Mouse (Mus musculus): ENCODE measurements around the gene Fyb. TPM values are rescaled to one million over a fixed set of nuclear protein-coding genes. Genes with fewer than 3 reads are reported as not detected.

Gene Fyb
- polyA plus RNA-seq, 1 experiment from 2014 or later: 10.3 TPM

DNA sequence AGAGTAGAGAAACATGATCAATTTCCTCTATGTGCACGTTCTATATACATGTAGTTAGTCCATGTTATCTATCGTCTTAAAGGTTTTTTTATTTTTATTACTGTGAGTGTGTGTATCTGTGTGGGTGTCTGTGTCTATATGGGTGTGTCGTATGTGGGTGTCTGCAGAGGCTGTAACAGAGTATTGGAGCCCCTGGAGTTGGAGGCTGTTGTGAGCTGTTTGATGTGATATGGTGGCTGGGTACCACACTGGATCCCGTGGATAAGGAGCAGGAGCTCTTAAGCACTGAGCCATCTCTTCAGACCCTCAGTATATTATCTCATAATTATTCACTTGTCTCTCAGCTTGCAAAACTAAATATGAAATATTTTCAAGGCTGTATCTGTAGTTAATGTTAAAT, 135.4 kb downstream of the Fyb start:
- ATAC-seq: no peak
- H3K4me1 ChIP-seq (ENCODE audit: control insufficient read depth, insufficient read depth, low read length): no peaks in the 10 kb centered on the region
- no peak overlapping the region for H3K27ac ChIP-seq (ENCODE audit: low read length)
- H3K27me3 ChIP-seq (replicated peaks; ENCODE audit: control insufficient read depth, insufficient read depth, low read length): no peaks in the 10 kb centered on the region
- no peaks in the 10 kb centered on the region for H3K9me3 ChIP-seq (ENCODE audit: control insufficient read depth, low read length)
- no peaks in the 10 kb centered on the region for H3K36me3 ChIP-seq (ENCODE audit: control insufficient read depth, insufficient read depth, low read length)
- H3K4me2 ChIP-seq (ENCODE audit: low read depth, low read length): no peak overlapping the region
- no peak overlapping the region for H3K9ac ChIP-seq (ENCODE audit: low read depth, low read length)
- WGBS: 80% methylated on average over 4 of the region's 4 CpGs
- no peak overlapping the region for H3K4me3 ChIP-seq (ENCODE audit: low read length)

DNA sequence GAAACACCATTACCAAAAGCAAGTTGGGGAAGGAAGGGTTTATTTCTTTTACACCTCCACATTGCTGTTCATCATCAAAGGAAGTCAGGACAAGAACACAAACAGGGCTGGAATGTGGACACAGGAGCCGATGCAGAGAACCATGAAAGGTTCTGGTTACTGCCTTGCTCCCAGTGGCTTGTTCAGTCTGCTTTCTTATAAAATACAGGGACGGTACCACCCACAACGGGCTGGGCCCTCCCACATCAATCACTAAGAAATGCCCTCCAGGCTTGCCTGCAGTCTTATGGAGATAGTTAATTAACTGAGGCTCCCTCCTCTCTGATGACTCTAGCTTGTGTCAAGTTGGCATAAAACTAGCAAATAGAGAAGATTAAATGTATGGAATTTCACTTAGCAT, 139.3 kb downstream of the Fyb start:
- Histone ChIP-seq H3K27me3 (replicated peaks; ENCODE audit: control insufficient read depth, insufficient read depth, low read length) (no peaks in the 10 kb centered on the region), H3K36me3 (ENCODE audit: control insufficient read depth, insufficient read depth, low read length) (no peaks in the 10 kb centered on the region), H3K4me1 (ENCODE audit: control insufficient read depth, insufficient read depth, low read length) (no peaks in the 10 kb centered on the region), H3K4me3 (ENCODE audit: low read length) (no peak overlapping the region), H3K27ac (ENCODE audit: low read length) (no peak overlapping the region), H3K9me3 (ENCODE audit: control insufficient read depth, low read length) (no peaks in the 10 kb centered on the region), H3K4me2 (ENCODE audit: low read depth, low read length) (no peak overlapping the region), H3K9ac (ENCODE audit: low read depth, low read length) (no peak overlapping the region)
- ATAC-seq: no peak
- 52% methylated on average over 3 of the region's 3 CpGs for WGBS

DNA sequence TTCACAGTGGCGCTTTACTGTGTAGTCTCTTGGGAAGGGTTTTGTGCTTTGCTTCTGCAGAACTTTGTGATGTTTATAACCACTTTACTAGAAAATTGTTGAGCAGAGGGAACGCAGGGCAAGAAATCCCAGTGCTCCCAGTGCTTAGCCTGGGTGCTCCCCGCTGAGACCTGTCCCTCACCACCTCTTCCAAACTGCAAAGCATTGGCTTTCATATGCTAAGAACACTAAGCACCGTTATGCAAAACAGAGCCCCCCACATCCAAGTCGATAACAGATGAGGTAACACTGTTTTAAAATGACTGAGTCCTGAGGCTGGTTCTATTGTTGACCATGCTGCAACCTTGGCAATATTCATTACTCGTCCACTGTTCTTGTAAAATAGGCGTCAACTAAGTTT, 141.3 kb downstream of the Fyb start:
- no peak overlapping the region for H3K4me2 ChIP-seq (ENCODE audit: low read depth, low read length)
- no peak overlapping the region for H3K9ac ChIP-seq (ENCODE audit: low read depth, low read length)
- H3K9me3 ChIP-seq (ENCODE audit: control insufficient read depth, low read length): no peaks in the 10 kb centered on the region
- no peak overlapping the region for H3K27ac ChIP-seq (ENCODE audit: low read length)
- WGBS: 68% methylated on average over 7 of the region's 7 CpGs
- no peaks in the 10 kb centered on the region for H3K27me3 ChIP-seq (replicated peaks; ENCODE audit: control insufficient read depth, insufficient read depth, low read length)
- no peak overlapping the region for H3K4me3 ChIP-seq (ENCODE audit: low read length)
- no peak for ATAC-seq
- H3K36me3 ChIP-seq (ENCODE audit: control insufficient read depth, insufficient read depth, low read length): no peaks in the 10 kb centered on the region
- H3K4me1 ChIP-seq (ENCODE audit: control insufficient read depth, insufficient read depth, low read length): no peaks in the 10 kb centered on the region

DNA sequence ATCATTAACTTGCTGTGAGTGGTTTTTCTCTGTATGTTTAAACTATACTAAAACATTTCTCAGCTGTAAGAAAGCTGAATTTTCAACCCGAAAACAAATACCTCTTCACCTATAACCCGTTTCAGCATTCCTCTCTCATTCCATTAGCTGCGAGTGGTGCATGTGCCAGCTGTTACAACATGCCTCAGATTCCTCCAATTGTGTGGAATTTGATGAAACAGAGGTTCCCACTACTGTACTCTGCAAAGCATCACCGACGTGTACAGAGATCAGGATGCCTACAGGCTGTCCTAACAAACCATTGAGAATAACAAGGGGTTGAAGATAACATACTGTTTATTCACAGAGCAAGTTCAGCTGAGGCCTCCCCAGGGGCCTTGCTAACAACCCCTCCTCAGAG, 143.4 kb downstream of the Fyb start:
- 33% methylated on average over 5 of the region's 5 CpGs for WGBS
- Histone ChIP-seq H3K27me3 (replicated peaks; ENCODE audit: control insufficient read depth, insufficient read depth, low read length) (no peaks in the 10 kb centered on the region), H3K9ac (ENCODE audit: low read depth, low read length) (no peak overlapping the region), H3K27ac (ENCODE audit: low read length) (no peak overlapping the region), H3K36me3 (ENCODE audit: control insufficient read depth, insufficient read depth, low read length) (no peaks in the 10 kb centered on the region), H3K4me3 (ENCODE audit: low read length) (no peak overlapping the region), H3K4me2 (ENCODE audit: low read depth, low read length) (no peak overlapping the region), H3K9me3 (ENCODE audit: control insufficient read depth, low read length) (no peaks in the 10 kb centered on the region), H3K4me1 (ENCODE audit: control insufficient read depth, insufficient read depth, low read length) (no peaks in the 10 kb centered on the region)
- no peak for ATAC-seq

DNA sequence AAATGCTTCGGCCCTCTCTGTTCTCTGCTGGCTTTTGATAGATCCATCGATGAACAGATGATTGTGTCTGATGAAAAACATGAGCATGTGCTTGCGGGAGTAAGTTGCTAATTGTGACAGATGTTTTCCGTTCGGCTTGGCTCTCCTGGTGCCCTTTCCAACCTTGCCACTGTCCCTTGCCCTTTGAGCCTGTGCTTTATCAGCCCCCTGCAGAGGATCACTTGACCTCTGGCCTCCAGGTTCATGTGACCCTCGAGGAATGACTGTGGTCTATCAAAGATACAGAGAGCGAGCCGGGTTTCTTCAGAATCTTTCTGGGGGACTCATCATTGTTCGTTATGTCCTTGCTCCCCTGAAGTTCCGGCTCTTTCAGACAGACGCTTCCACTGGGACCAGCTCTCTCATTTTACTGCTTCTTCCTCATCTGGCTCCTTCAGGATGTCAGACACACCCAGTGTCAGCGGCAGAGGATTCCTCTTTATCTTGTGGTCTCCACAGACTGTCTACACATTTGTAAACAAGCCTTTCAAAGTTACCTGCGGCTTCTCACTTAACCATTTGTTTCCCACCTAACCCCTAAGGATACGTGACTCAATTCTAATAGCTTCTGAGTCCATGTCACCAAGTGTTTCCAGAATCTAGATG, 146.3 kb downstream of the Fyb start:
- WGBS: 31% methylated on average over 14 of the region's 14 CpGs
- Histone ChIP-seq H3K4me2 (ENCODE audit: low read depth, low read length) (no peak overlapping the region), H3K27ac (ENCODE audit: low read length) (no peak overlapping the region), H3K4me1 (ENCODE audit: control insufficient read depth, insufficient read depth, low read length) (no peaks in the 10 kb centered on the region), H3K9me3 (ENCODE audit: control insufficient read depth, low read length) (no peaks in the 10 kb centered on the region), H3K4me3 (ENCODE audit: low read length) (no peak overlapping the region), H3K27me3 (replicated peaks; ENCODE audit: control insufficient read depth, insufficient read depth, low read length) (no peaks in the 10 kb centered on the region), H3K36me3 (ENCODE audit: control insufficient read depth, insufficient read depth, low read length) (no peaks in the 10 kb centered on the region), H3K9ac (ENCODE audit: low read depth, low read length) (no peak overlapping the region)
- no peak for ATAC-seq

DNA sequence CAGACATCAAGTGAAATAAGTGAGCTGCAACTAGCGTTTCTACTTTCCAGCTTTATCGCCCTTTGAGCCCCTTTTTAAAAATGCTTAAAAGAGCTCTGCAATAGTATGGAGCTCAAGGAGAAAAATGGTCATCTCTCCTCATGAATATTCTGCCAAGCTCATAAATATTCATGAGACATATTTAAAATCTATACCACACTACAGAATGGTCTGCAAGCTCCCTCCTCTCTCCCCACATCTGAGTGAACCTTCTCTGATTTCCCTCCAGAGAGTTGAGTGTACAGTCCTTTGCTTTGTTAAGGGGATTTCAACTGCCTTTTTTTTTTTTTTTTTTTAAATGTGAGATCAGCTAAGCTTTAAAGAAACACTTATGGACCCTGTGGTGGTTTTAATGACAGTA, 155.8 kb downstream of the Fyb start:
- H3K4me1 ChIP-seq (ENCODE audit: control insufficient read depth, insufficient read depth, low read length): no peaks in the 10 kb centered on the region
- WGBS: 86% methylated on average over 2 of the region's 2 CpGs
- no peaks in the 10 kb centered on the region for H3K9me3 ChIP-seq (ENCODE audit: control insufficient read depth, low read length)
- no peaks in the 10 kb centered on the region for H3K36me3 ChIP-seq (ENCODE audit: control insufficient read depth, insufficient read depth, low read length)
- no peak overlapping the region for H3K27ac ChIP-seq (ENCODE audit: low read length)
- H3K27me3 ChIP-seq (replicated peaks; ENCODE audit: control insufficient read depth, insufficient read depth, low read length): no peaks in the 10 kb centered on the region
- no peak for ATAC-seq
- H3K4me2 ChIP-seq (ENCODE audit: low read depth, low read length): no peak overlapping the region
- no peak overlapping the region for H3K9ac ChIP-seq (ENCODE audit: low read depth, low read length)
- H3K4me3 ChIP-seq (ENCODE audit: low read length): no peak overlapping the region

DNA sequence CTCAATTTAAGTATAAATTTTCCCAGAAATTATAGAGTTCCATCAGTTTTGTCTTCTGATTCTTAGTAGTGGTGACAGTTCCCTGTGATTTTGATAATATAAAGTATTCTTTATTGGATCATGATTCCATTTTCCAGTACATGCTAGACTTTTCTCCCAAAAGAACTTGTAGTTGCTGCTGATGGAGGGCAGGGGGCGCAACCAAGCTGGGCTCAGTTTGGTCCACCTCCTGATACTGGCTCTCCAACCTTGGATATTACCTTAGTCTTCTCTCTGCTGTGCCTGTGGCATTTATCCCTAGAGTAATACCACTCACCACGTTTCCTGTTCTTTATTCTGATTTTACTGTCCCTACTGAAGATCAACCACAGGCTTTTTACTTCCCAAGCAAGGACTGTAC, 179.5 kb downstream of the Fyb start:
- Histone ChIP-seq H3K9me3 (ENCODE audit: control insufficient read depth, low read length) (no peaks in the 10 kb centered on the region), H3K27me3 (replicated peaks; ENCODE audit: control insufficient read depth, insufficient read depth, low read length) (0 out of 2 replicates have a peak, but pooled peaks cover 2% of the 10 kb centered on the region), H3K4me2 (ENCODE audit: low read depth, low read length) (no peak overlapping the region), H3K9ac (ENCODE audit: low read depth, low read length) (no peak overlapping the region), H3K4me3 (ENCODE audit: low read length) (no peak overlapping the region), H3K4me1 (ENCODE audit: control insufficient read depth, insufficient read depth, low read length) (no peaks in the 10 kb centered on the region), H3K27ac (ENCODE audit: low read length) (no peak overlapping the region), H3K36me3 (ENCODE audit: control insufficient read depth, insufficient read depth, low read length) (no peaks in the 10 kb centered on the region)
- 64% methylated on average over 2 of the region's 2 CpGs for WGBS
- ATAC-seq: no peak

DNA sequence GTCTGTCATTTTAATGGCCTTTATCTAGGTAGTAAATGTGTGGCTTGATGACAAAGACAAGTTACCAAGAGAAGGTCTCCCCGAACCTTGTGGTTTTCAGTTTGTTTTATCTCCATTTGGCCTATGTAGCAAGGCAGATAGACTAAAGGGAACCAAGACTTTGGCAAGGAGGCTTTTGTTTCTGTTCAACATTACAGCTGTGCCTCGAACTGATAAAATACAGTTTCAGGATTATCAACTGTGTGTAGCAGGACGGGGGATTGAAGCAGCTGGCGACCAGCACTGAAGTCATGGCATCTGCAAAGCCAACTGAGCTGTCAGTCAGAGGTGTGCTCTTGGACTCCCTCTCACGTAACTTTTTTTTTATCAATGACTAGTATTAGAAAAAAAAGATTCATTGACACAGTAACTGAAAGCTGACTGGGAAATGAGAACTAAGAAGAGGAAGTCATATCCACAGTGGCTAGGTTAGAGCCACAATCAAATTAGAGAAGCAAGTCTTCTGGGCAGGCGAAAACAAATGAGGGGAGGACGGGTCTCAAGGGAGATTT, 182.8 kb downstream of the Fyb start:
- 50% methylated on average over 7 of the region's 7 CpGs for WGBS
- ATAC-seq: no peak
- peaks cover 13% of the 10 kb centered on the region for H3K4me1 ChIP-seq (ENCODE audit: control insufficient read depth, insufficient read depth, low read length)
- H3K9me3 ChIP-seq (ENCODE audit: control insufficient read depth, low read length): no peaks in the 10 kb centered on the region
- H3K4me2 ChIP-seq (ENCODE audit: low read depth, low read length): no peak overlapping the region
- no peak overlapping the region for H3K27ac ChIP-seq (ENCODE audit: low read length)
- H3K27me3 ChIP-seq (replicated peaks; ENCODE audit: control insufficient read depth, insufficient read depth, low read length): 0 out of 2 replicates have a peak, but pooled peaks cover 2% of the 10 kb centered on the region
- H3K36me3 ChIP-seq (ENCODE audit: control insufficient read depth, insufficient read depth, low read length): no peaks in the 10 kb centered on the region
- no peak overlapping the region for H3K9ac ChIP-seq (ENCODE audit: low read depth, low read length)
- H3K4me3 ChIP-seq (ENCODE audit: low read length): no peak overlapping the region

DNA sequence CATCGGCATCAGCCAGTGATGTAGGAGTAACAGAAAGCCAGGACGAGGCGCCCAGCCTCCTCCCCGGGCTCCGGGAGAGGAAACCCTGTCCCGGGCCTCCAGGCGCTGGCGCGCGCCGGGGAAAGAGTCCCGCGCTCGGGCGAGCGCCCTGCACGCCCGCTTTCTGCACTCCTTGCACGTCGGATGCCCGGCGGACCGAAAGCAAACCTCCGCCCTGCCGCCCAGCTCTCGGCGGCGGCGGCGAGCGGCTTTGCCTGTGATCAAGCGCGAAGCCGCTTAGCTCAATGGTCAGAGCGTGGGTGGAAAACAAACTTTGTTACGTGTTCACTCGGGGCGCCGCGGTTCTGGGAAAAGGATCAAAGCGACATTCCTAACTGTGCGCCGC, 184.9 kb downstream of the Fyb start:
- WGBS: under 1% methylated on average over 43 of the region's 43 CpGs
- Histone ChIP-seq H3K36me3 (ENCODE audit: control insufficient read depth, insufficient read depth, low read length) (no peaks in the 10 kb centered on the region), H3K4me1 (ENCODE audit: control insufficient read depth, insufficient read depth, low read length) (peaks cover 23% of the 10 kb centered on the region), H3K4me2 (ENCODE audit: low read depth, low read length) (peak overlapping the region; percentile 61), H3K9me3 (ENCODE audit: control insufficient read depth, low read length) (no peaks in the 10 kb centered on the region), H3K4me3 (ENCODE audit: low read length) (peak overlapping the region; percentile 96), H3K9ac (ENCODE audit: low read depth, low read length) (peak overlapping the region; percentile 95), H3K27me3 (replicated peaks; ENCODE audit: control insufficient read depth, insufficient read depth, low read length) (0 out of 2 replicates have a peak, but pooled peaks cover 2% of the 10 kb centered on the region), H3K27ac (ENCODE audit: low read length) (peak overlapping the region; percentile 94)
- ATAC-seq: peak; percentile 66
